Mouse (Mus musculus): ENCODE results near the gene Atn1. TPM values are rescaled to one million over a fixed set of nuclear protein-coding genes. Genes with fewer than 3 reads are reported as not detected.

The Atn1 gene
- polyA plus RNA-seq, 1 experiment from 2014 or later, result 9.0 TPM

GRCm38 (mm10) chr6:124755306-124755705 is 1.0 kb downstream of the Atn1 start:
- H3K36me3 ChIP-seq (replicated peaks; ENCODE audit: control insufficient read depth, insufficient read depth, low read depth, low read length), result no peaks in the 10 kb centered on the region; the same call in 1 of the 2 replicates
- no peak overlapping the region for H3K27ac ChIP-seq (replicated peaks; ENCODE audit: low read depth, low read length)
- peak overlapping the region; percentile 60 for H3K4me2 ChIP-seq (ENCODE audit: low read depth, low read length)
- H3K4me1 ChIP-seq (ENCODE audit: control insufficient read depth, insufficient read depth, low read length), result peaks cover 6% of the 10 kb centered on the region; the same call in 1 of the 2 replicates
- H3K9ac ChIP-seq (replicated peaks; ENCODE audit: low read length), result peak overlapping the region; percentile 95
- peak overlapping the region; percentile 78 for H3K4me3 ChIP-seq (ENCODE audit: low read depth, low read length)
- H3K9me3 ChIP-seq (replicated peaks; ENCODE audit: control insufficient read depth, low read length), result no peaks in the 10 kb centered on the region
- no peak for ATAC-seq (replicated peaks; ENCODE audit: insufficient number of reproducible peaks, low FRiP score, low TSS enrichment, low read depth)
- DNase-seq (ENCODE audit: low spot score), result no peak
- H3K27me3 ChIP-seq (ENCODE audit: control insufficient read depth, insufficient read depth, low read length), result no peaks in the 10 kb centered on the region
- WGBS, result 3% methylated on average over 3 of the region's 3 CpGs

- WGBS, result 96% methylated on average over 2 of the region's 2 CpGs
- Histone ChIP-seq H3K4me2 (ENCODE audit: low read depth, low read length) (no peak overlapping the region), H3K36me3 (replicated peaks; ENCODE audit: control insufficient read depth, insufficient read depth, low read depth, low read length) (no peaks in the 10 kb centered on the region; the same call in none of the 2 replicates), H3K9me3 (replicated peaks; ENCODE audit: control insufficient read depth, low read length) (no peaks in the 10 kb centered on the region), H3K4me3 (ENCODE audit: low read depth, low read length) (no peak overlapping the region), H3K9ac (replicated peaks; ENCODE audit: low read length) (no peak overlapping the region), H3K4me1 (ENCODE audit: control insufficient read depth, insufficient read depth, low read length) (peaks cover 5% of the 10 kb centered on the region; the same call in 1 of the 2 replicates), H3K27me3 (ENCODE audit: control insufficient read depth, insufficient read depth, low read length) (no peaks in the 10 kb centered on the region), H3K27ac (replicated peaks; ENCODE audit: low read depth, low read length) (no peak overlapping the region)
- ATAC-seq (replicated peaks; ENCODE audit: insufficient number of reproducible peaks, low FRiP score, low TSS enrichment, low read depth) (no peak), DNase-seq (ENCODE audit: low spot score) (no peak)
Observed at GRCm38 (mm10) chr6:124753861-124754260, 2.5 kb downstream of the Atn1 start.

GRCm38 (mm10) chr6:124750405-124750804 is 5.9 kb downstream of the Atn1 start:
- Histone ChIP-seq H3K9ac (replicated peaks; ENCODE audit: low read length) (no peak overlapping the region), H3K4me3 (ENCODE audit: low read depth, low read length) (no peak overlapping the region), H3K36me3 (replicated peaks; ENCODE audit: control insufficient read depth, insufficient read depth, low read depth, low read length) (peaks cover 3% of the 10 kb centered on the region), H3K4me1 (ENCODE audit: control insufficient read depth, insufficient read depth, low read length) (peaks cover 5% of the 10 kb centered on the region; the same call in 1 of the 2 replicates), H3K27me3 (ENCODE audit: control insufficient read depth, insufficient read depth, low read length) (no peaks in the 10 kb centered on the region), H3K27ac (replicated peaks; ENCODE audit: low read depth, low read length) (no peak overlapping the region), H3K4me2 (ENCODE audit: low read depth, low read length) (no peak overlapping the region), H3K9me3 (replicated peaks; ENCODE audit: control insufficient read depth, low read length) (no peaks in the 10 kb centered on the region)
- ATAC-seq (replicated peaks; ENCODE audit: insufficient number of reproducible peaks, low FRiP score, low TSS enrichment, low read depth), result no peak
- 87% methylated on average over 8 of the region's 8 CpGs for WGBS
- no peak for DNase-seq (ENCODE audit: low spot score)

- no peaks in the 10 kb centered on the region for H3K27me3 ChIP-seq (ENCODE audit: control insufficient read depth, insufficient read depth, low read length)
- ATAC-seq (replicated peaks; ENCODE audit: insufficient number of reproducible peaks, low FRiP score, low TSS enrichment, low read depth), result no peak
- H3K36me3 ChIP-seq (replicated peaks; ENCODE audit: control insufficient read depth, insufficient read depth, low read depth, low read length), result peaks cover 7% of the 10 kb centered on the region
- peaks cover 5% of the 10 kb centered on the region; the same call in 1 of the 2 replicates for H3K4me1 ChIP-seq (ENCODE audit: control insufficient read depth, insufficient read depth, low read length)
- 87% methylated on average over 7 of the region's 7 CpGs for WGBS
- H3K9ac ChIP-seq (replicated peaks; ENCODE audit: low read length), result peak overlapping the region; percentile 78
- no peaks in the 10 kb centered on the region for H3K9me3 ChIP-seq (replicated peaks; ENCODE audit: control insufficient read depth, low read length)
- no peak overlapping the region; the same call in 1 of the 2 replicates for H3K4me3 ChIP-seq (ENCODE audit: low read depth, low read length)
- no peak overlapping the region for H3K27ac ChIP-seq (replicated peaks; ENCODE audit: low read depth, low read length)
- DNase-seq (ENCODE audit: low spot score), result no peak
- peak overlapping the region; percentile 98 for H3K4me2 ChIP-seq (ENCODE audit: low read depth, low read length)
Observed at GRCm38 (mm10) chr6:124746654-124747632, 9.4 kb downstream of the Atn1 start.

- Histone ChIP-seq H3K27me3 (ENCODE audit: control insufficient read depth, insufficient read depth, low read length) (no peaks in the 10 kb centered on the region), H3K36me3 (replicated peaks; ENCODE audit: control insufficient read depth, insufficient read depth, low read depth, low read length) (peaks cover 7% of the 10 kb centered on the region), H3K27ac (replicated peaks; ENCODE audit: low read depth, low read length) (peak overlapping the region; percentile 78), H3K4me2 (ENCODE audit: low read depth, low read length) (peak overlapping the region; percentile 98), H3K4me1 (ENCODE audit: control insufficient read depth, insufficient read depth, low read length) (peaks cover 5% of the 10 kb centered on the region; the same call in 1 of the 2 replicates), H3K9ac (replicated peaks; ENCODE audit: low read length) (peak overlapping the region; percentile 78), H3K4me3 (ENCODE audit: low read depth, low read length) (peak overlapping the region; percentile 46), H3K9me3 (replicated peaks; ENCODE audit: control insufficient read depth, low read length) (no peaks in the 10 kb centered on the region)
- ATAC-seq (replicated peaks; ENCODE audit: insufficient number of reproducible peaks, low FRiP score, low TSS enrichment, low read depth), result no peak; the same call in 1 of the 2 replicates
- DNase-seq (ENCODE audit: low spot score), result no peak
- 17% methylated on average over 8 of the region's 8 CpGs for WGBS
Observed at GRCm38 (mm10) chr6:124746296-124746605, 10.1 kb downstream of the Atn1 start.

- Histone ChIP-seq H3K4me3 (ENCODE audit: low read depth, low read length) (peak overlapping the region; percentile 46), H3K4me2 (ENCODE audit: low read depth, low read length) (peak overlapping the region; percentile 98), H3K4me1 (ENCODE audit: control insufficient read depth, insufficient read depth, low read length) (peaks cover 5% of the 10 kb centered on the region; the same call in 1 of the 2 replicates), H3K27me3 (ENCODE audit: control insufficient read depth, insufficient read depth, low read length) (no peaks in the 10 kb centered on the region), H3K27ac (replicated peaks; ENCODE audit: low read depth, low read length) (peak overlapping the region; percentile 78), H3K36me3 (replicated peaks; ENCODE audit: control insufficient read depth, insufficient read depth, low read depth, low read length) (peaks cover 7% of the 10 kb centered on the region), H3K9ac (replicated peaks; ENCODE audit: low read length) (peak overlapping the region; percentile 78), H3K9me3 (replicated peaks; ENCODE audit: control insufficient read depth, low read length) (no peaks in the 10 kb centered on the region)
- ATAC-seq (replicated peaks; ENCODE audit: insufficient number of reproducible peaks, low FRiP score, low TSS enrichment, low read depth) (peak; percentile 73), DNase-seq (ENCODE audit: low spot score) (peak; percentile 97)
- under 1% methylated on average over 85 of the region's 85 CpGs for WGBS
Observed at GRCm38 (mm10) chr6:124745490-124746295, 10.6 kb downstream of the Atn1 start.

- Histone ChIP-seq H3K27ac (replicated peaks; ENCODE audit: low read depth, low read length) (peak overlapping the region; percentile 78), H3K36me3 (replicated peaks; ENCODE audit: control insufficient read depth, insufficient read depth, low read depth, low read length) (peaks cover 7% of the 10 kb centered on the region), H3K9ac (replicated peaks; ENCODE audit: low read length) (peak overlapping the region; percentile 78), H3K4me1 (ENCODE audit: control insufficient read depth, insufficient read depth, low read length) (peaks cover 5% of the 10 kb centered on the region; the same call in 1 of the 2 replicates), H3K4me2 (ENCODE audit: low read depth, low read length) (peak overlapping the region; percentile 27; the same call in 1 of the 2 replicates), H3K27me3 (ENCODE audit: control insufficient read depth, insufficient read depth, low read length) (no peaks in the 10 kb centered on the region), H3K9me3 (replicated peaks; ENCODE audit: control insufficient read depth, low read length) (no peaks in the 10 kb centered on the region), H3K4me3 (ENCODE audit: low read depth, low read length) (peak overlapping the region; percentile 46)
- DNase-seq (ENCODE audit: low spot score) (no peak), ATAC-seq (replicated peaks; ENCODE audit: insufficient number of reproducible peaks, low FRiP score, low TSS enrichment, low read depth) (peak; percentile 0; the same call in 1 of the 2 replicates)
- WGBS, result 71% methylated on average over 26 of the region's 26 CpGs
Observed at GRCm38 (mm10) chr6:124744755-124745321, 11.5 kb downstream of the Atn1 start.

Data from embryonic facial prominence, embryonic 11.5 days (tissue).